Mouse (Mus musculus) heart, adult 2 months (tissue): ENCODE measurements around the gene Drc1. TPM values are rescaled to one million over a fixed set of nuclear protein-coding genes. Genes with fewer than 3 reads are reported as not detected.

Experiments
- DNase-seq, 2 experiments: peaks; one replicate each; pipeline ENCODE4 v3.0.0; 2021
- H3K27ac ChIP-seq: fragments of 200-600 bp; 2 replicates; pipeline ENCODE4 v1.8.1; 2022
- H3K27me3 ChIP-seq: fragments of 200-500 bp; 2 replicates; pipeline ENCODE4 v1.6.1; 2012; ENCODE audit warnings: mild to moderate bottlenecking, low read length, inconsistent platforms, mixed read lengths; ENCODE audit not compliant: control insufficient read depth, insufficient read depth
- H3K36me3 ChIP-seq: fragments of 200-500 bp; 2 replicates; pipeline ENCODE4 v1.6.1; 2012; ENCODE audit warnings: low read length, inconsistent platforms; ENCODE audit not compliant: control insufficient read depth, insufficient read depth
- H3K4me1 ChIP-seq: fragments of 200-500 bp; 2 replicates; pipeline ENCODE4 v1.6.1; 2011; ENCODE audit warnings: low read length; ENCODE audit not compliant: control insufficient read depth, insufficient read depth
- H3K4me3 ChIP-seq: fragments of 200-600 bp; 2 replicates; pipeline ENCODE4 v1.8.1; 2022
- H3K79me2 ChIP-seq: fragments of 200-500 bp; replicated peaks from 2 replicates; pipeline ENCODE4 v1.6.1; 2012; ENCODE audit warnings: mild to moderate bottlenecking, inconsistent platforms, low read length, moderate library complexity, mixed read lengths; ENCODE audit not compliant: control insufficient read depth, insufficient read depth
- H3K9ac ChIP-seq: fragments of 200-500 bp; 2 replicates; pipeline ENCODE4 v1.6.1; 2012; ENCODE audit warnings: low read depth, mild to moderate bottlenecking, control low read depth, inconsistent platforms, low read length, mixed read lengths
- CTCF ChIP-seq: fragments of 200-600 bp; IDR thresholded peaks from 2 replicates; pipeline ENCODE4 v1.8.1; 2022; ENCODE audit warnings: antibody characterized with exemption, mild to moderate bottlenecking, moderate library complexity
- EP300 ChIP-seq: fragments of 200-500 bp; IDR thresholded peaks from 2 replicates; pipeline ENCODE4 v1.6.1; 2011; ENCODE audit warnings: low read depth, low read length, control low read depth; ENCODE audit not compliant: insufficient read depth
- POLR2A ChIP-seq: fragments of 200-500 bp; IDR thresholded peaks from 2 replicates; pipeline ENCODE4 v1.6.1; 2011; ENCODE audit warnings: mild to moderate bottlenecking, low read depth, low read length, control low read depth; ENCODE audit not compliant: insufficient read depth
- WGBS: fragments of 180-500 bp; shearing (Covaris S2); methylation state at CpG from one replicate; pipeline ENCODE4 v1.1.7; 2018; 5-methylcytosine and 5-hydroxymethylcytosine counted together
- intact Hi-C: fragments of 180-260 bp; cut with DNase I; formaldehyde crosslinking; loops from one replicate; pipeline ENCODE4 v1.15.1; 2025
- polyA plus RNA-seq: library from polyadenylated mRNA; depleted of rRNA; stranded (reverse); fragments of >200 nt; gene quantifications from 2 replicates; pipeline ENCODE4 v1.2.3, GENCODE M21; 2012
- total RNA-seq, 2 experiments: library from RNA; stranded (reverse); gene quantifications; 2 replicates each; pipeline ENCODE4 v1.2.3; 2021

Drc1 gene
- total and polyA plus RNA-seq, 3 experiments: 0.12 TPM; not detected in 2

DNA sequence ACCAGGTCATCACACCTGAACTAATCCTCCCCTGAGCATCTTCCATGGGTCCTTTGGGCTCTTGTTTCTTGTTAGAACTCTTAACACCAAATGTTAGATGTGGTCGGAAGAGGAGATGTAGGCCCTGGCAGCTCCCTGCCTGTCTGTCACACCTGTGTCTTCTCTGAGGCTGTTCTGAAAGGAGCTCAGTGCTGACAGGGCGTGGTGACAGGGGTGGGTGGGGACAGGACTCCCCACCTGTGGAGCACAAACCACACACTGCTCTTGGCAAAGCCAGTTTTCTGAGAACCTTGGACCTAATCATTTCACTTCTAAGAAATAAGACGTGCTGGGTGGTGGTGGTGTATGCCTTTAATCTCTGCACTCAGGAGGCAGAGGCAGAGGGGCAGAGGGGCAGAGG lies 72.4 kb downstream of the Drc1 start:
- DNase-seq: no peak
- H3K9ac ChIP-seq: no peak overlapping the region
- TF ChIP-seq EP300 (no peak), POLR2A (no peak), CTCF (no peak)
- H3K79me2 ChIP-seq: no peaks in the 10 kb centered on the region
- H3K27ac ChIP-seq: no peak overlapping the region
- WGBS: 77% methylated on average over 3 of the region's 3 CpGs
- no peak overlapping the region for H3K4me3 ChIP-seq
- intact Hi-C loops: no loop called here
- no peaks in the 10 kb centered on the region for H3K27me3 ChIP-seq
- H3K36me3 ChIP-seq: no peaks in the 10 kb centered on the region
- no peaks in the 10 kb centered on the region for H3K4me1 ChIP-seq

DNA sequence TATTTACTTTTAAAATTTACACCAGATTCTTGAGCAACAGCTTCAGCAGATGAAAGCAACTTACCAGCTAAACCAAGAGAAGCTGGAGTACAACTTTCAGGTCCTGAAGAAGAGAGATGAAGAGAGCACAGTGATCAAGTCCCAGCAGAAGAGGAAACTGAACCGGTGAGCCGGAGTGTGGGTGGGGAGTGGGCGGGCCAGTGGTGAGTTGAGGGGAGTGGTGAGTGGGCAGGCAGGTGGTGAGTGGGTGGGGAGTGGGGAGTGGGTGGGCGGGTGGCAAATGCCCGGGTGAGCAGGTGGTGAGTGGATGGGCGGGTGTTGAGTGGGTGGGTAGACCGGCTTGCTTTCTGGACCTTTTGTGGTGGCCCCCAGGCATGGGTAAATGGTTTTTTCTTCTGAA lies 73.9 kb downstream of the Drc1 start:
- no peak for TF ChIP-seq CTCF
- TF ChIP-seq EP300: no peak
- no peak for TF ChIP-seq POLR2A
- intact Hi-C loops: no loop called here
- 75% methylated on average over 7 of the region's 7 CpGs for whole genome bisulfite sequencing
- H3K27ac ChIP-seq: no peak overlapping the region
- H3K79me2 ChIP-seq: no peaks in the 10 kb centered on the region
- no peaks in the 10 kb centered on the region for H3K4me1 ChIP-seq
- H3K27me3 ChIP-seq: no peaks in the 10 kb centered on the region
- no peak overlapping the region for H3K9ac ChIP-seq
- DNase-seq: no peak
- H3K36me3 ChIP-seq: no peaks in the 10 kb centered on the region
- no peak overlapping the region for H3K4me3 ChIP-seq

DNA sequence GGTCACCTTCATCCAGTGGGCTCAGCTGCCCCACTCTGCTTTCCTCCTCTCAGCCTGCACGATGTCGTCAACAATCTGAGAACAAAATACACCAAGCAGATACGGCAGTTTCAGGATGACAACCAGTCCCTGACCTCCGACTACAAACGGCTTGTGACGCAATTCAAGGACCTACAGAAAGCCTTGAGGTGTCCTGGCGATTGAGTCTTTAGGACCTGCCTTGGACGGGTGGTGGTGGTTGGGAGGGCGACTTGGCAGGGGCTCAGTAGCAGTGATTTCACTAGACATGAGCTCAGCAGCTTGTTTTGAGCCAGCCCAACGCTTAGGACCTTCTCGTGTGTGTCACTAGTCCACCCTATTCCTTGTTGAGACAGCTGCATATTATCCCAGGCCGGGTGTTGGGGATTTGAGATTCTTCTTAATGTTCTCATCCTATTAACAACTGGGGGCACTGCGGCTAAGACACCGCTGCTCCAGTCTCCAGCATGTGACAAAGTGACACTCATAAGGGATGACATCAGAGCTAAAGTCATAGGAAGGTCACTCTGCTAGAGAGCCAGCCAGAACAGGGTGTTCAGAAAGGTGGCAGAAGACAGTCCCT lies 74.5 kb downstream of the Drc1 start:
- 60% methylated on average over 14 of the region's 14 CpGs for WGBS
- Histone ChIP-seq H3K27ac (no peak overlapping the region), H3K27me3 (no peaks in the 10 kb centered on the region), H3K36me3 (no peaks in the 10 kb centered on the region), H3K9ac (no peak overlapping the region), H3K79me2 (no peaks in the 10 kb centered on the region), H3K4me1 (no peaks in the 10 kb centered on the region), H3K4me3 (no peak overlapping the region)
- TF ChIP-seq POLR2A: no peak
- no peak for TF ChIP-seq CTCF
- no peak for TF ChIP-seq EP300
- no peak for DNase-seq
- intact Hi-C loops: no loop called here

DNA sequence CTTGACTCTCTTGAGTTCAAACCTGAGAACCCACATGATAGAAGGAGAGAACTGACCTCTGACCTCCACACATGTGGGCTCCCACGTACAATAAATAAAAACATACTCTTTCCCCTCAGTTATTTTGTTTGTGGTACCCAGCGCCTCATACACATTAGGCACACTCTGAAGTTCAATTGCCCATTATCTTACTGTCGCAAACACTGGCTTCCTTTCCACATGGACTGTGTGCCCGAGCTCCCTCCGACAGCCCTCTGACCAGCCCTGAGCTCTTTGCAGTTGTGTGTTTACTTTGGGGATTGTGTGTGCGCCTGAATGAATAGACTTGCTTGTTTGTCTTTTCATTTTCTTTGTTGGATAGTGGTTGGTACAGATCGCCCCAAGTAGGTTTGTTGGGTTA lies 75.5 kb downstream of the Drc1 start:
- 71% methylated on average over 7 of the region's 7 CpGs for WGBS

DNA sequence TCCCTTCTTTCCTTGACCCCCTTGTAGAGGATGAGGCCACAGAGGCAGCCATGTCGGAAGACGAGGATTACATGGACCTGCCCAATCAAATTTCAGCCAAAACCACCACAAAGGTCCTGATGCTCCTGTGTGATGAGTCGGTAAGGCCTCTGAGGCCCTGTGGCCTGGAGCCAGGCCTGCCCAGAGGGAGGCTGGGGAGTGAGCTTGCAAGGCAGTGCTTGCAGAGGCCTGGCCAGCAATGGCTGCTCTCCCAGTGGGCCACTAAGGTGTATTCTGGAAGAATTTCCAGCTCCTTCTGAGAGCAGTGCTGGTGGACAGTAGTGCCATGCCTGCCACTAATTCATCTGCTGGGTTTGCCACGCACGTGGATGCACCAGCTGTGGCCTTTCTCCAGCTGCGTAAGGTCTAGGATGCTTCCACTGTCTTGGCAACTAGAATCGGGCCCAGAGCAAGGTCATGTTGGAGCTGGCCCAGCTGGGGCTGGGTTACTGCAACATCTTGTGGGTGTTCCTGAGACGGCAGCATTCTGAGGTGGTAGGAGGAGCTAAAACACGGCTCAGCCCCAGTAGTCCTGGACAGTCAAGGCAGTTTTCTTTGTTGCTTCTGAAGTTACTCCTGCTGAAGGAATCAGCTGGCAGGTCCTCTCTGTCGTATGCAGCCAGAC lies 77.4 kb downstream of the Drc1 start:
- intact Hi-C loops: no loop called here
- 70% methylated on average over 10 of the region's 10 CpGs for WGBS
- Histone ChIP-seq H3K36me3 (no peaks in the 10 kb centered on the region), H3K27me3 (no peaks in the 10 kb centered on the region), H3K27ac (no peak overlapping the region), H3K79me2 (no peaks in the 10 kb centered on the region), H3K4me3 (no peak overlapping the region), H3K9ac (no peak overlapping the region), H3K4me1 (no peaks in the 10 kb centered on the region)
- no peak for DNase-seq
- TF ChIP-seq CTCF (no peak), EP300 (no peak)

More for the DNA sequence above, 75.5 kb downstream of the Drc1 start:
- no peaks in the 10 kb centered on the region for H3K79me2 ChIP-seq
- H3K4me1 ChIP-seq: no peaks in the 10 kb centered on the region
- intact Hi-C loops: no loop called here
- TF ChIP-seq EP300 (no peak), POLR2A (no peak), CTCF (no peak)
- no peak overlapping the region for H3K27ac ChIP-seq
- no peaks in the 10 kb centered on the region for H3K36me3 ChIP-seq
- H3K27me3 ChIP-seq: no peaks in the 10 kb centered on the region
- no peak overlapping the region for H3K9ac ChIP-seq
- no peak for DNase-seq
- H3K4me3 ChIP-seq: no peak overlapping the region

DNA sequence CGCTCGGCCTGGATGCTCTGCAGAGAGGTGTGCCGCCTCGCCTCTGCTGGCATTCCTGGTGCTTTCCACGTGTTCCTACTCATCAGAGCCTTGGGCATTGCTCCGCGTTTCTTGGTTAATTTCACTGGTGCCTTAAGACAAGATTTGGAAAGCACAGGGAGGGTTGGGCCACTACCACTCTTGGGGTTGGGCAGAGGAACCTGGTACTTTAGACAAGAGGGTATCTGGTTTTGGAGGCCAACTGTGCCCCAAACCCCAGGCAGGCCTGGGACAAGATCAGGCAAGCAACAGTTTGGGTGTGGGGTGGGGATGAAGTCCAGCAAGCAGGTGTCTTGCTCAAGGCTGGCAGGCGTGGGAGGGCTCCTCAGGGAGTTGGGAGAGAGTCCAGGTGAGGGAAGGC lies 86.2 kb downstream of the Drc1 start:
- Histone ChIP-seq H3K4me1 (no peaks in the 10 kb centered on the region), H3K79me2 (no peaks in the 10 kb centered on the region), H3K9ac (no peak overlapping the region), H3K27me3 (no peaks in the 10 kb centered on the region), H3K36me3 (no peaks in the 10 kb centered on the region), H3K4me3 (no peak overlapping the region), H3K27ac (no peak overlapping the region)
- TF ChIP-seq CTCF: no peak
- no peak for TF ChIP-seq POLR2A
- no peak for TF ChIP-seq EP300
- no peak for DNase-seq
- 81% methylated on average over 8 of the region's 8 CpGs for WGBS
- intact Hi-C loops: no loop called here
